Mouse (Mus musculus) common myeloid progenitor, adult 5-6 weeks (primary cell): Measurements from ENCODE around the gene Cops7a. TPM values are rescaled to one million over a fixed set of nuclear protein-coding genes. Genes with fewer than 3 reads are reported as not detected.

Source experiments
- ATAC-seq: replicated peaks from 2 replicates; pipeline ENCODE4 v1.8.0; 2016; ENCODE audit warnings: low read depth, mild to moderate bottlenecking, moderate TSS enrichment, inconsistent platforms; ENCODE audit not compliant: poor library complexity, severe bottlenecking
- total RNA-seq: library from RNA; stranded (forward); fragments of 200-1000, 187-1606 nt; gene quantifications from 2 replicates; pipeline ENCODE4 v1.2.3, GENCODE M21; 2017

Cops7a gene
- total RNA-seq, 1 experiment from 2014 or later = 48.1 TPM

GRCm38 (mm10) chr6:124919695-124920317 lies 45.5 kb downstream of the Cops7a start, which contains the start of gene Ptms:
Gene Ptms (minus strand): TSS chr6:124920103.
- ATAC-seq = peak; percentile 50

DNA sequence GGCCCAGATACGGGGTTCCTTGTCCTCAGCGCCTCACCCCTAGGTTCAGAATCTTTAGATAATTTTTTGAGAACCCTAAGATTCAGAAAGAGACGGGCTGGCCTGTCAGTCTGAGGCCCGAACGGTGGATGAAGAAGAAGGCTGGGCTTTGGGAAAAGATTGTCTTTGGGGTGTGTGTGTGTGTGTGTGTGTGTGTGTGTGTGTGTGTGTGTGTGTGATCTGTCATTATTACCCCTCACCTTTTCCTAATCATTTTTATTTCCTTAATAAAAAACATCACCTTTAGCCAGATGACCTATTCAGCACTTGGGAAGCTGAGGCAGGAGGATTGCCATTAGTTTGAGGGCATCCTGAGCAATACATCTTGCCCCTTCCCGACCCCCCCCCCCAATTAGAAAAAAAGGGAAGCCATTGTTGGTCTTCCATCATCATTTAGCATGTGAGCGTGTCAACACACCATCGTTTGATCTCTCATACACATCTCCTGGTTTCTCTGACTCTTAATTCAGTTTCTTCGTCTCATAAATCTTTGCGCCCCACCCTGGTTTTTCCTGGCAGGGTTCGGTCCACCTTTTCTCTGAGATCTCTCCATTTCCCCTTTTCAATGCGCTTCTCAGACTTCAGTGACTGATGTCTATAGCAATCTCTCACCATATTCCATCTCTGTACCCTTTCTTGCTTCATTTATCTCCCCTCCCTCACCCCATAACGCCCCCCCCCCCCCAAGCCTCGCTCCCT lies 46.3 kb downstream of the Cops7a start:
- no peak for ATAC-seq

GRCm38 (mm10) chr6:124918331-124918690 lies 47.0 kb downstream of the Cops7a start:
- no peak for ATAC-seq

DNA sequence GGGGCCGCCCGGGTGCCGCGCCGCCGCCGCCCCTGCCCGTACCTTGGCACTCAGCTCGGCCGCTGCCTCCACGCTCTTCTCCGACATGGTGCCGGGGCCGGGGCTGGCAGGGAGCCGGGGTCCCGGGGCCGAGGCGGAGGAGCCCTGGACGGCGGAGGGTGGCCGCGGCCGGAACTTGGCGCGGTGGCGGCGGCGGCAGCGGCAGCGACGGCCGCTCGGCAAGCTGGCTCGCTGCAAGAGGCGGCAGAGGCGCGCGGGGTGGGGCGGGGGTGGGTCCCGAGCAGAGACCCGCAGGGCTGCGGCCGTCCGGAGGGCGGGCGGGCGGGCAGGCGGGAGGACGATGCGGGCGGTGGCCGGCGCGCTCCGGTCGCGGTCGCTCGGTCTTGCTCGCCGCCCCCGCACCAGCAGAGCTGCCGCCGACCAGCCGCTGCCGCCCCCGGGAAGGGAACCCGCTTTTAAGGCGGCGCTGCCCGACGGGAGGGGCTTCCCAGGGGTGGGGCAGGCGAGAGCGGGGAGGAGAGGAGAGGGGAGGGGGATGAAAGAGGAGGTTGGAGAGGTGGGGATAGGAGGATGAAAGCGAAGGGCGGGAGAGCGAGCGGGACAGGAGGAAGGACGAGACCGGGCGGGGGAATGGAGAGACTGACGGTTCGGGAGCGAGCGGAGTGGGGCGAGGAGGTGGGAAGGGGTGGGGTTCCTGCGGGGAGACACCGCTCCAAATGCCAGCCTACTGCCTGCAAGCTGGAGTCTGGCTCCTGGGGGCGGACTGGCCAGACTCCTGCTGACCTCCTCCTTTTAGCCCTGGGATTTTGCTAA lies 47.6 kb downstream of the Cops7a start:
- ATAC-seq = peak; percentile 17

- peak; percentile 37 for ATAC-seq
Observed at GRCm38 (mm10) chr6:124916695-124917517, 48.4 kb downstream of the Cops7a start.

DNA sequence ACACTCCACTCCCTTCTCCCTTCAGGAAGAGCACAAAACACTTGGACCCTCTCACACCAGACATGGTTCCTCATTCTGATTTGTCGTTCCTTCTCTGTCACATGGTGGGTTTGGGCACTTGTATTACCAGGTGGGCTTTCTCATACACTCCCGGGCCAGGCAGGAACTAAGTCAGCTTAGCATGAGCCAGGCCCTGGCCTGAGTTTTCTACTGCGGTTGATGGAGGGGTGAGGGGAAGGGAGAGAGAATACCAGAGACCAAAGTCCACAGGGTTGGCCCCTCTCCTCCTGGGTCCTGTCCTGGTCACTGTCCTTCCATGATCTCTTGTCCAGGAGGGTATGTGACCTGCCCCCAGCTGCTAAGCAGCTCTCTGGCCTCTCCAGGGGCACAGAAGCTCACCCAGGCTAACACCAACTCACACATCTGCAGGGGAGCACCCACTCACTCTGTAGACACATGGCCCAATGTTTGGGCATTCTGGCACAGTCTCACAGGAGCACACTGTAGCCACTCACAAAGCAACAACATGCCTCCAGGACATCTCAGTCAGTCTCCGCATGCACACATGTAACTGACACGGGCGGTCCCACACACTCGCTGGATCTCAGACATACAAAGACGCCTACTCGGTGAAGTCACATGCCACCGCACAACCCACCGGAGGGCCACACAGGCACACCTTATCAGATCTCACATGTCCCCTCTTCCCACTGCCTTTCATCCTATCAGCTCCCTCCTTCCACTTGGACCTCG lies 49.2 kb downstream of the Cops7a start:
- ATAC-seq = no peak

DNA sequence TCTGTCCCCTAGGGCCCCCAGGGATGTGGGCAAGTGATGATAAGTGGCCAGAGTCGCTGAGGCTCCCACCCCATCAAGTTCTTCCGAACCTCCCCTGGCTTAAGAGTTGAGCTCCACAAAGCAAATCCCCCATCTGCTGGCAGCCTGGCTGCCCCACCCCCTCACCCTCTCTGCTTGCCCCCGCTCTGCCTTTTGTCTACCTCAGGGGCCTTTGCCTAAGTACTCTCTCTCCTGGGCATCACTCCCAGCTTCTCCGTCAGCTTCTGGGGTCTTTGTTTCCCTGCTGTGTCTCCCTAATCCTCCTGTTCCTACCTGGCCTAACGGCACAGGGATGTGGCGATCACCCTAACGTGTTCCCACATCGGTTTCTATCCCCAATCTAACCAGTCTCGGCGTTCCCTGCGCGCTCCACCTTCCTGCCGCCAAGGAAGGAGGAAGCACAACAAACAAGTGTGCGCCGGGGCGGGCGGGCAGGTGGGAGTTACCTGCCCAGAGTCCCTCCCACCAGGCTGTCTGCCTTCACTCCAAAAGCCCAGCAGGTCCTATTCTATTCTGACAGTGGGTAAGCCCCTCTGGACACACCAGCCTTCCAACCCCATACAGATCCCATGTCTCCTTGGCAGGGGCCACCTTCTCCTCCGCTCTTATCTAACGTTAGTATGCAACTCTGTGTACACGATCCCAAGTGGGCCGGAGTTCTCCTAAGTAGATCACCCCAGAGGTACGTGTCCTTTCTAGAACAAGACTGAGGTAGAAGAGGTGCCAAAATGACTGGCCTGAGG lies 50.0 kb downstream of the Cops7a start:
- no peak for ATAC-seq

DNA sequence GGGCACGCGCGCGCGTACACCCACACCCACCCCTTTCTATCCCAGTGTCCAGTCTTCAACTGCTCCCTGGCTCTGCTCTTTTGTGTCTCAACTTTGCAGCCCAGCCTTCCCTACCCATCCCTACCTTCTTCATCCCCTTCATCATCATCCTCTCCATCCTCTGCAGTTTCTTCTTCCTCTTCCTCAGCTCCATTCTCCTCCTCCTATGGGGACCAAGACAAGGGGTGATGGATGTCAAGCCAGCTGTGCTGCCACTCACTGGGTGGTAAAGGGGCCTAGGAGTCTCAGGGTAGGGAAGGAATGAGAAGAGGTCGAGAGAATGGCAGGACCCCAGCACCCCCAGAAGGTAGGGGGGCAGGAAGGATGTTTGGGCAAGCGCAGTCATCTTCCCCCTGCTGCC lies 50.8 kb downstream of the Cops7a start:
- ATAC-seq = no peak

DNA sequence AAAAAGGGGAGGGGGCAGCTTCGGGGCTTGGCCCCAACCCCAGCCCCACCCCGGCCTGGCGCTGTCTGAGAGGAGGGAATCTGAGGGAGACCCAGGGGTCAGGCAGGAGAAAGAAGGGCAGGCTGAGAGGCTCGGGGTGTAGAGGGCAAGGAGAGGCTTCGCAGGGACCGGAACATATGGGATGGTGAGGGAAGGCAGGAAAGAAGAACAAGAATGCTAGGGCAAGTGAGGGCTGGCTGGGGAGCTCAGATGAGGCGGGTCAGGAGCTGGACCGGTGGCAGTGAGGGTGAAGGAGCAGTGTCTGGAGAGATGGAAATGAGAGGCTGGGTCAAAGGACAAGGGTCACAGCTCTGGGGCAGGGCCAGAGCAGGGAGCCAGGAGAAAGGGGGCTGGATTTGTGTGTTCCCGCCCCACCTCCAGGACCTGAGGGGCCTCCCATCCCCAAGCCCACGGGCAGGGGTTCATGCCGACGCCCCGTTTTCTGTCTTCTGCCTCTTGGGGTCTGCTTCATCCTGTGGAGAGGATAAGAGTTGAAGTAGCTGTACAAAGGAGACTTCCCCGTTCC lies 51.5 kb downstream of the Cops7a start:
- ATAC-seq = no peak

DNA sequence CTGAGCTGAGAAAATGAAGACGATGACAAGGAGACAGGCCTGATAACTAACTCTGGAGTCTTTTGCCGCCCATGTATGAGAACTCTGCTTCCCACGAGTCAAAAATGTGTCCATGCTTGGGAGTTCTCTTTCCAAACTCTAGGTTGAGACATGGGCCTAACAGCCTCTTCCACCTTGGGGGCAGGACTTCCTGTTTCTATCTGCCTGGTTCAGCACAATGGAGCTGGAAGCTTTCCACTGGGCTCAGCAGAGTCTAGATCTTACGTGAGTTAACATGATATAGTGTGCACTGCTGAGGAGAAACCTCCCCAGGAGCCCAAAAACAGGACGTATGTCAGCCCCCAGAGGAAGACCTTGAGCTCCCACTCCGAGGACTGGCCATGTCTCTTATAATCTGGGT lies 52.1 kb downstream of the Cops7a start:
- no peak for ATAC-seq

GRCm38 (mm10) chr6:124911533-124912218 lies 53.7 kb downstream of the Cops7a start, which contains the start of gene Lag3:
Gene Lag3 (minus strand): TSS chr6:124911705.
- peak; percentile 45 for ATAC-seq

DNA sequence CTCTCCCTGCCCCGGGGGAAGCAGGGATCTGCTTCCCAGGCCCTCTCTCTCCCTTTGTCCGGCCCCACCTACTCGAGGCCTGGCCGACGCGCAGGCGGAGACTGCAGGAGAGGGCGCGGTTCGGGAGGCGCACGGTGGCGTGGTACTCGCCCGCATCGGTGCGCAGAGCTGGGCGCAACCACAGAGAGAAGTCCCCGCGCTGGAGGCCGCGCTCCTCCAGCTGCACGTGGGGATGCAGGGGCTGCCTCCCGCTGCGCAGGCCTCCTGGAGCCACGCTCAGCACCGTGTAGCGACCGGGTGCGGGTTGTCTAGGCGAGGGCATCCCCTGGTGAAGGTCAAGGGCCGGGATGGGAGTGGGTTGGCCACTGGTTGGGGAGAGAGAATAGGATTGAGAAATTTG lies 55.3 kb downstream of the Cops7a start:
- ATAC-seq = no peak

Other genes starting within 250 kb of the Cops7a start
- 235 and 315 TPM in 2 replicates for gene Ptpn6, start 226.8 kb downstream of the Cops7a start, total RNA-seq
- gene Grcc10, start 224.2 kb downstream of the Cops7a start, total RNA-seq = 112 and 129 TPM in 2 replicates
- not detected in 2 replicates for gene Gm45234, start 209.5 kb downstream of the Cops7a start, total RNA-seq
- gene Atn1, start 209.0 kb downstream of the Cops7a start, total RNA-seq = 4.6 and 6.7 TPM in 2 replicates
- gene Eno2, start 195.9 kb downstream of the Cops7a start, total RNA-seq = 0.46 TPM in 1 of 2 replicates, not detected in the other
- gene Lrrc23, start 185.8 kb downstream of the Cops7a start, total RNA-seq = not detected in 2 replicates
- 1.1 and 3.8 TPM in 2 replicates for gene Spsb2, start 156.9 kb downstream of the Cops7a start, total RNA-seq
- gene Tpi1, start 151.2 kb downstream of the Cops7a start, total RNA-seq = 158 and 197 TPM in 2 replicates
- 76.5 and 84.3 TPM in 2 replicates for gene Usp5, start 136.1 kb downstream of the Cops7a start, total RNA-seq
- 73.5 and 92.1 TPM in 2 replicates for gene Cdca3, start 136.0 kb downstream of the Cops7a start, total RNA-seq
- not detected in 2 replicates for gene Gnb3, start 125.3 kb downstream of the Cops7a start, total RNA-seq
- 8.3 and 8.7 TPM in 2 replicates for gene P3h3, start 107.8 kb downstream of the Cops7a start, total RNA-seq
- gene Gpr162, start 101.6 kb downstream of the Cops7a start, total RNA-seq = 0.24 and 0.32 TPM in 2 replicates
- 0.73 TPM in 2 replicates for gene Cd4, start 77.3 kb downstream of the Cops7a start, total RNA-seq
- 0.82 and 1.6 TPM in 2 replicates for gene Lag3, start 53.8 kb downstream of the Cops7a start, total RNA-seq
- 40.3 and 71.3 TPM in 2 replicates for gene Ptms, start 45.4 kb downstream of the Cops7a start, total RNA-seq
- gene Mlf2, start 34.2 kb downstream of the Cops7a start, total RNA-seq = 54.9 and 61.1 TPM in 2 replicates
- gene Pianp, start 31.2 kb upstream of the Cops7a start, total RNA-seq = not detected in 2 replicates
- gene Zfp384, start 43.6 kb upstream of the Cops7a start, total RNA-seq = 19.7 and 27.0 TPM in 2 replicates
- 52.8 and 69.9 TPM in 2 replicates for gene Ing4, start 74.2 kb upstream of the Cops7a start, total RNA-seq
- gene Acrbp, start 84.2 kb upstream of the Cops7a start, total RNA-seq = 2.3 and 5.4 TPM in 2 replicates
- gene Lpar5, start 102.4 kb upstream of the Cops7a start, total RNA-seq = 4.4 and 6.9 TPM in 2 replicates
- gene Chd4, start 130.4 kb upstream of the Cops7a start, total RNA-seq = 444 and 506 TPM in 2 replicates
- 85.9 and 92.8 TPM in 2 replicates for gene Nop2, start 166.4 kb upstream of the Cops7a start, total RNA-seq
- 16.5 and 19.5 TPM in 2 replicates for gene Iffo1, start 179.7 kb upstream of the Cops7a start, total RNA-seq
- 769 and 809 TPM in 2 replicates for gene Gapdh, start 200.9 kb upstream of the Cops7a start, total RNA-seq
- gene Ncapd2, start 226.2 kb upstream of the Cops7a start, total RNA-seq = 272 and 344 TPM in 2 replicates
- 97.3 and 99.1 TPM in 2 replicates for gene Mrpl51, start 226.3 kb upstream of the Cops7a start, total RNA-seq